Mouse (Mus musculus) Patski (cell line): ENCODE results near the gene Utrn. TPM values are rescaled to one million over a fixed set of nuclear protein-coding genes. Genes with fewer than 3 reads are reported as not detected.

ENCODE experiments used
- ATAC-seq: fragments of 100-300 bp; one replicate; pipeline ENCODE4 v1.8.0; 2021
- CTCF ChIA-PET: fragments of 350-600 bp; sonication (Branson Sonifier 250); formaldehyde crosslinking; loops from one replicate; lab custom pipeline; 2022; ENCODE audit warnings: inconsistent platforms; lab: Charles Lee
- POLR2A ChIA-PET: fragments of 350-600 bp; sonication (Branson Sonifier 250); formaldehyde crosslinking; loops from one replicate; lab custom pipeline; 2022; ENCODE audit warnings: antibody characterized with exemption, inconsistent platforms; lab: Charles Lee
- DNase-seq: peaks from one replicate; pipeline ENCODE4 v3.0.0-alpha.2; 2011; ENCODE audit warnings: low read depth, low spot score
- H3K27me3 ChIP-seq: fragments of 371-371 bp; one replicate; pipeline ENCODE4 v1.5.1; 2021
- CTCF ChIP-seq: fragments of 100-300 bp; IDR thresholded peaks from one replicate; pipeline ENCODE4 v1.5.1; 2021
- in situ Hi-C: fragments of 300-500 bp; cut with MboI; formaldehyde crosslinking; loops from 3 replicates; pipeline ENCODE4 v1.11.1; 2018; ENCODE audit warnings: low pct_unique_long_range_greater_than_20kb, mixed read lengths
- polyA plus RNA-seq: library from polyadenylated mRNA; unstranded; gene quantifications from one replicate; pipeline ENCODE4 v1.2.3, GENCODE M21; 2021

The Utrn gene
- polyA plus RNA-seq, 1 experiment from 2014 or later: 40.9 TPM

- TF ChIP-seq CTCF: no peak
- in situ Hi-C loops: no loop called here
- ATAC-seq (no peak), DNase-seq (no peak)
- ChIA-PET CTCF (no interaction called here), POLR2A (no interaction called here)
- H3K27me3 ChIP-seq: no peaks in the 10 kb centered on the region
Observed at GRCm38 (mm10) chr10:12430399-12430798, 438.8 kb downstream of the Utrn start.

- no peak for ATAC-seq
- in situ Hi-C loops: no loop called here
- H3K27me3 ChIP-seq: no peaks in the 10 kb centered on the region
- ChIA-PET CTCF (interaction anchor here (0.9 to 1.1 kb wide), 3 partner anchors 15 to 977 kb away, joined by 3 read pairs; no protein-coding TSS in a partner anchor), POLR2A (no interaction called here)
- TF ChIP-seq CTCF: no peak
- DNase-seq: no peak
Observed at GRCm38 (mm10) chr10:12426866-12427265, 442.3 kb downstream of the Utrn start.

GRCm38 (mm10) chr10:12424944-12425343, 444.2 kb downstream of the Utrn start:
- POLR2A ChIA-PET: no interaction called here
- TF ChIP-seq CTCF: no peak
- DNase-seq (no peak), ATAC-seq (no peak)
- in situ Hi-C loops: no loop called here
- no peaks in the 10 kb centered on the region for H3K27me3 ChIP-seq
- CTCF ChIA-PET: no interaction called here

GRCm38 (mm10) chr10:12423994-12424725, 445.0 kb downstream of the Utrn start:
- peak; percentile 39 for ATAC-seq
- POLR2A ChIA-PET: no interaction called here
- peak; percentile 19 for DNase-seq
- CTCF ChIA-PET: no interaction called here
- TF ChIP-seq CTCF: no peak
- no peaks in the 10 kb centered on the region for H3K27me3 ChIP-seq
- in situ Hi-C loops: no loop called here

- ATAC-seq (no peak), DNase-seq (no peak)
- ChIA-PET CTCF (interaction anchor here (0.7 to 1.4 kb wide), 3 partner anchors 24 to 50 kb away, joined by 3 to 4 read pairs (median 3); no protein-coding TSS in a partner anchor), POLR2A (no interaction called here)
- no peak for TF ChIP-seq CTCF
- no peaks in the 10 kb centered on the region for H3K27me3 ChIP-seq
- in situ Hi-C loops: no loop called here
Observed at GRCm38 (mm10) chr10:12414967-12415366, 454.2 kb downstream of the Utrn start.

GRCm38 (mm10) chr10:12406338-12407110, 462.6 kb downstream of the Utrn start:
- ATAC-seq (no peak), DNase-seq (no peak)
- no peaks in the 10 kb centered on the region for H3K27me3 ChIP-seq
- in situ Hi-C loops: no loop called here
- no peak for TF ChIP-seq CTCF
- CTCF ChIA-PET: no interaction called here
- POLR2A ChIA-PET: interaction anchor here (0.6 kb wide), 1 partner anchor 70 kb away, joined by 8 read pairs; no protein-coding TSS in a partner anchor

- in situ Hi-C loops: no loop called here
Observed at GRCm38 (mm10) chr10:12399450-12399849, 469.7 kb downstream of the Utrn start.

GRCm38 (mm10) chr10:12380139-12380538, 489.0 kb downstream of the Utrn start:
- no peak for TF ChIP-seq CTCF
- CTCF ChIA-PET: no interaction called here
- no peaks in the 10 kb centered on the region for H3K27me3 ChIP-seq
- in situ Hi-C loops: no loop called here
- no peak for ATAC-seq
- DNase-seq: no peak
- POLR2A ChIA-PET: no interaction called here

More at GRCm38 (mm10) chr10:12399450-12399849, 469.7 kb downstream of the Utrn start:
- ChIA-PET POLR2A (interaction anchor here (0.6 kb wide), 1 partner anchor 75 kb away, joined by 4 read pairs; no protein-coding TSS in a partner anchor), CTCF (no interaction called here)
- TF ChIP-seq CTCF: no peak
- no peaks in the 10 kb centered on the region for H3K27me3 ChIP-seq
- ATAC-seq (no peak), DNase-seq (no peak)

- ChIA-PET CTCF (no interaction called here), POLR2A (no interaction called here)
- ATAC-seq (no peak), DNase-seq (no peak)
- in situ Hi-C loops: no loop called here
- H3K27me3 ChIP-seq: no peaks in the 10 kb centered on the region
- TF ChIP-seq CTCF: no peak
Observed at GRCm38 (mm10) chr10:12379123-12379522, 490.0 kb downstream of the Utrn start.

- no peak for TF ChIP-seq CTCF
- no peak for ATAC-seq
- H3K27me3 ChIP-seq: no peaks in the 10 kb centered on the region
- no peak for DNase-seq
- POLR2A ChIA-PET: no interaction called here
- in situ Hi-C loops: no loop called here
- CTCF ChIA-PET: no interaction called here
Observed at GRCm38 (mm10) chr10:12377727-12378126, 491.4 kb downstream of the Utrn start.

- in situ Hi-C loops: no loop called here
- TF ChIP-seq CTCF: no peak
- H3K27me3 ChIP-seq: no peaks in the 10 kb centered on the region
- CTCF ChIA-PET: interaction anchor here (0.9 to 1.3 kb wide), 2 partner anchors 9 to 24 kb away, joined by 3 read pairs; no protein-coding TSS in a partner anchor
- DNase-seq (no peak), ATAC-seq (no peak)
- POLR2A ChIA-PET: no interaction called here
Observed at GRCm38 (mm10) chr10:12376015-12376414, 493.1 kb downstream of the Utrn start.
